Mouse (Mus musculus) liver, embryonic 14.5 days (tissue): ENCODE results near the gene Slc39a5.

ENCODE experiments used
- CTCF ChIP-seq: IDR thresholded peaks from 2 replicates; pipeline ENCODE4 v1.5.1; 2016; ENCODE audit warnings: antibody characterized with exemption, low read depth, control low read depth
- EP300 ChIP-seq: IDR thresholded peaks from 2 replicates; pipeline ENCODE4 v1.6.1; 2016; ENCODE audit warnings: antibody characterized with exemption, low read depth

- TF ChIP-seq EP300 (no peak), CTCF (no peak)
Observed at GRCm38 (mm10) chr10:128403931-128404330, 2.9 kb upstream of the Slc39a5 start.
